Comparison of ENCODE assay signal across 8 mouse cellular contexts in genomic region chr5:64808106-64809010, GRCm38 (mm10). TPM values are rescaled to one million over a fixed set of nuclear protein-coding genes. Genes with fewer than 3 reads are reported as not detected.
A peak's percentile ranks its signal among the peaks of the same experiment; 100 is the strongest.
DNase-seq lines count a peak whose midpoint lies in the region; ATAC-seq and TF ChIP-seq lines count a peak whose summit lies in the region.

No protein-coding gene starts in this region.

- no peak for ATAC-seq in neural tube, embryonic 11.5 days (ENCODE audit: insufficient read depth, low FRiP score, low TSS enrichment)
- no peak for ATAC-seq in forebrain, postnatal 0 days
- no peak for ATAC-seq in kidney, embryonic 14.5 days (ENCODE audit: low FRiP score, low TSS enrichment)

- no peaks in the 10 kb centered on the region for H3K36me3 ChIP-seq in neural tube, embryonic 11.5 days (ENCODE audit: control insufficient read depth, insufficient read depth, low read length)
- no peaks in the 10 kb centered on the region for H3K36me3 ChIP-seq in forebrain, postnatal 0 days (ENCODE audit: insufficient read depth)
- peaks cover 6% of the 10 kb centered on the region; the same call in 1 of the 2 replicates for H3K36me3 ChIP-seq in kidney, embryonic 14.5 days (ENCODE audit: control insufficient read depth, insufficient read depth, low read length)

- H3K9me3 ChIP-seq in neural tube, embryonic 11.5 days (ENCODE audit: control insufficient read depth, low read length): no peaks in the 10 kb centered on the region
- H3K9me3 ChIP-seq in forebrain, postnatal 0 days (ENCODE audit: low read length): no peaks in the 10 kb centered on the region
- no peaks in the 10 kb centered on the region for H3K9me3 ChIP-seq in kidney, embryonic 14.5 days (ENCODE audit: control insufficient read depth, low read length)

- no peak overlapping the region for H3K27ac ChIP-seq in neural tube, embryonic 11.5 days (ENCODE audit: low read depth, low read length)
- H3K27ac ChIP-seq in forebrain, postnatal 0 days (ENCODE audit: low read depth, low read length): no peak overlapping the region
- H3K27ac ChIP-seq in kidney, embryonic 14.5 days (ENCODE audit: low read depth, low read length): 0 out of 2 replicates have a peak overlapping the region, but pooled peaks have one; percentile 42

- peak overlapping the region; percentile 9; the same call in 1 of the 2 replicates for H3K9ac ChIP-seq in neural tube, embryonic 11.5 days (ENCODE audit: low read length)
- no peak overlapping the region for H3K9ac ChIP-seq in forebrain, postnatal 0 days
- peak overlapping the region; percentile 23; the same call in 1 of the 2 replicates for H3K9ac ChIP-seq in kidney, embryonic 14.5 days (ENCODE audit: low read depth, low read length)

- H3K27me3 ChIP-seq in neural tube, embryonic 11.5 days (ENCODE audit: control insufficient read depth, insufficient read depth, low read length): no peaks in the 10 kb centered on the region
- no peaks in the 10 kb centered on the region for H3K27me3 ChIP-seq in forebrain, postnatal 0 days (ENCODE audit: insufficient read depth, low read length)
- H3K27me3 ChIP-seq in kidney, embryonic 14.5 days (ENCODE audit: control insufficient read depth, insufficient read depth, low read length): no peaks in the 10 kb centered on the region

- 74% methylated on average over 24 of the region's 24 CpGs for WGBS in neural tube, embryonic 11.5 days
- 33% methylated on average over 24 of the region's 24 CpGs for WGBS in forebrain, postnatal 0 days
- WGBS in kidney, embryonic 14.5 days: 56% methylated on average over 24 of the region's 24 CpGs

- intact Hi-C loops in left cerebral cortex, postnatal 10 days (cut with DNase I): no loop called here
- intact Hi-C loops in left cerebral cortex, postnatal 4 days (cut with DNase I): loop anchor here (10.0 kb wide), 1 partner anchor 104 kb away; no protein-coding TSS in a partner anchor

- peak overlapping the region; percentile 10; the same call in 1 of the 2 replicates for H3K4me2 ChIP-seq in neural tube, embryonic 11.5 days (ENCODE audit: low read depth)
- peak overlapping the region; percentile 25 for H3K4me2 ChIP-seq in forebrain, postnatal 0 days (ENCODE audit: low read depth)
- H3K4me2 ChIP-seq in kidney, embryonic 14.5 days (replicated peaks; ENCODE audit: low read depth, low read length): peak overlapping the region; percentile 31

- no peak for TF ChIP-seq CTCF in forebrain, postnatal 0 days (IDR thresholded peaks at IDR 0.05; ENCODE audit: low read depth)

- peaks cover 50% of the 10 kb centered on the region for H3K4me1 ChIP-seq in neural tube, embryonic 11.5 days (ENCODE audit: control insufficient read depth, insufficient read depth, low read length)
- H3K4me1 ChIP-seq in forebrain, postnatal 0 days (ENCODE audit: insufficient read depth): peaks cover 11% of the 10 kb centered on the region; the same call in 1 of the 2 replicates
- peaks cover 71% of the 10 kb centered on the region for H3K4me1 ChIP-seq in kidney, embryonic 14.5 days (ENCODE audit: control insufficient read depth, insufficient read depth, low read length)

- no peak overlapping the region for H3K4me3 ChIP-seq in neural tube, embryonic 11.5 days (ENCODE audit: low read depth, low read length)
- 0 out of 2 replicates have a peak overlapping the region, but pooled peaks have one; percentile 11 for H3K4me3 ChIP-seq in forebrain, postnatal 0 days (ENCODE audit: low read depth, low read length)
- no peak overlapping the region for H3K4me3 ChIP-seq in kidney, embryonic 14.5 days (ENCODE audit: low read length)

- DNase-seq in neural tube, embryonic 11.5 days (ENCODE audit: low spot score): no peak
- DNase-seq in neural tube, embryonic 10.5 days (ENCODE audit: extremely low spot score, low spot score): no peak
- peak; percentile 21 for DNase-seq in forebrain, postnatal 0 days
- peak; percentile 58 for DNase-seq in lung, postnatal 14 days
- no peak for DNase-seq in left cerebral cortex, postnatal 10 days (ENCODE audit: extremely low spot score in 1 of 2, low spot score in 2 of 2)
- DNase-seq in cerebellum, adult 11 months: no peak
- DNase-seq in left cerebral cortex, postnatal 4 days: no peak

RNA-seq across cellular contexts. Expression of gene Klf3, which starts 5.2 kb away (rescaled TPM):
- 34.1 and 36.1 TPM in 2 replicates for polyA plus RNA-seq in neural tube, embryonic 11.5 days (2014; fragmentation: Nextera tagmentation; extraction: Ambion mirVana)
- total RNA-seq in forebrain, postnatal 0 days (2014; rRNA removed): 10.1 and 14.8 TPM in 2 replicates
- 29.7 and 33.7 TPM in 2 replicates for polyA plus RNA-seq in forebrain, postnatal 0 days (2015; fragmentation: Nextera tagmentation; extraction: Ambion mirVana)
- 45.1 and 78.4 TPM in 2 replicates for polyA plus RNA-seq in kidney, embryonic 14.5 days (2014; fragmentation: Nextera tagmentation; extraction: Ambion mirVana)
- total RNA-seq in left cerebral cortex, postnatal 10 days (2021): 10 to 100 TPM; 25.7 to 27.3 TPM
- total RNA-seq in left cerebral cortex, postnatal 4 days (2021): 10 to 100 TPM; 29.4 to 32.5 TPM

Comparison
In these comparisons a context has a peak if more than half of its experiments do, and no peak if none do; other contexts are left out.
1. DNase-seq: peak in forebrain, postnatal 0 days (single experiment) and lung, postnatal 14 days (single experiment); none in neural tube, embryonic 11.5 days (single experiment), neural tube, embryonic 10.5 days (single experiment), left cerebral cortex, postnatal 10 days (0 of 2), cerebellum, adult 11 months (single experiment) and left cerebral cortex, postnatal 4 days (single experiment).
2. Peak in every context shown above with its lines, with median percentiles within 50 percentile points of each other: H3K4me2 ChIP-seq.